9 mouse cellular contexts compared by ENCODE assay signal in genomic region chr13:96131050-96131449, GRCm38 (mm10). TPM values are rescaled to one million over a fixed set of nuclear protein-coding genes. Genes with fewer than 3 reads are reported as not detected.
DNase-seq lines count a peak whose midpoint lies in the region; ATAC-seq and TF ChIP-seq lines count a peak whose summit lies in the region.
"Had no signal": no experiment of that assay in that cellular context is flagged by ENCODE, and none has a peak within 500 bp of the region (broad histone marks: within the 10 kb centered on the region; RNA-seq: fewer than 3 reads in every experiment).

No protein-coding gene starts in this region.

- DNase-seq in lung, postnatal 10 days, result peak; percentile 12
- DNase-seq in lung, adult 2 months, result no peak
- DNase-seq in cerebellum, adult 9-11 months, result peak; percentile 24
- DNase-seq in forelimb bud, embryonic 11.5 days (ENCODE audit: low read depth, low spot score), result peak; percentile 50
- peak; percentile 59 for DNase-seq in left cerebral cortex, adult 11 months (ENCODE audit: low spot score)
- peak; percentile 10 for DNase-seq in yolk sac, embryonic 10.5 days (ENCODE audit: low spot score)
- DNase-seq in thymus, postnatal 25 days, result no peak

- H3K4me2 ChIP-seq in midbrain, embryonic 16.5 days (ENCODE audit: low read length), result peak overlapping the region; percentile 85

- H3K4me3 ChIP-seq in lung, adult 2 months (replicated peaks; ENCODE audit: extremely low read depth, low read depth, low read length), result no peak overlapping the region
- peak overlapping the region; percentile 51 for H3K4me3 ChIP-seq in midbrain, embryonic 16.5 days (ENCODE audit: low read depth, low read length)
- H3K4me3 ChIP-seq: erythroblast, embryonic 14.5 days had no signal

- peak overlapping the region; percentile 64 for H3K9ac ChIP-seq in midbrain, embryonic 16.5 days (ENCODE audit: low read depth, low read length)

- no peak for TF ChIP-seq CTCF in lung, adult 2 months (IDR thresholded peaks at IDR 0.05; ENCODE audit: insufficient read depth, low read length)

- H3K27ac ChIP-seq in midbrain, embryonic 16.5 days (ENCODE audit: low read length), result peak overlapping the region; percentile 56

- WGBS in lung, adult 2 months, result 1% methylated on average over 30 of the region's 30 CpGs
- under 1% methylated on average over 23 of the region's 30 CpGs for WGBS in midbrain, embryonic 16.5 days

- no peaks in the 10 kb centered on the region for H3K9me3 ChIP-seq in midbrain, embryonic 16.5 days (replicated peaks; ENCODE audit: control insufficient read depth, low read length, poor library complexity, severe bottlenecking)

- H3K4me1 ChIP-seq in lung, adult 2 months (ENCODE audit: control insufficient read depth, insufficient read depth, low read length), result no peaks in the 10 kb centered on the region
- H3K4me1 ChIP-seq in midbrain, embryonic 16.5 days (ENCODE audit: control insufficient read depth, insufficient read depth, low read length), result peaks cover 8% of the 10 kb centered on the region

- H3K27me3 ChIP-seq in midbrain, embryonic 16.5 days (ENCODE audit: control insufficient read depth, insufficient read depth, low read depth, low read length), result peaks cover 10% of the 10 kb centered on the region

- H3K36me3 ChIP-seq in midbrain, embryonic 16.5 days (ENCODE audit: control insufficient read depth, insufficient read depth, low read length), result no peaks in the 10 kb centered on the region

- peak; percentile 78 for ATAC-seq in midbrain, embryonic 16.5 days

- TF ChIP-seq POLR2A in lung, adult 2 months (IDR thresholded peaks at IDR 0.05; ENCODE audit: borderline replicate concordance, extremely low read depth, low read depth, low read length), result no peak

RNA-seq across cellular contexts. Expression of gene Sv2c, which starts 1.3 kb away (rescaled TPM):
- polyA plus RNA-seq in lung, adult 2 months (2012; rRNA removed), result 0.18 and 0.36 TPM in 2 replicates
- 9.2 and 10.4 TPM in 2 replicates for polyA plus RNA-seq in midbrain, embryonic 16.5 days (2015; fragmentation: Nextera tagmentation; extraction: Ambion mirVana)

RNA-seq across cellular contexts. Expression of gene Gm17190, which starts 49.2 kb away (rescaled TPM):
- polyA plus RNA-seq in lung, adult 2 months (2012; rRNA removed), result not detected in 2 replicates
- polyA plus RNA-seq in midbrain, embryonic 16.5 days (2015; fragmentation: Nextera tagmentation; extraction: Ambion mirVana), result 0.23 TPM in 1 of 2 replicates, not detected in the other
- polyA plus RNA-seq: erythroblast, embryonic 14.5 days had no signal

RNA-seq across cellular contexts. Expression of gene Gm20075, which starts 49.9 kb away (rescaled TPM):
- polyA plus RNA-seq in lung, adult 2 months (2012; rRNA removed), result 0.07 and 0.78 TPM in 2 replicates
- 19.9 and 21.2 TPM in 2 replicates for polyA plus RNA-seq in midbrain, embryonic 16.5 days (2015; fragmentation: Nextera tagmentation; extraction: Ambion mirVana)

Comparison
In these comparisons a context has a peak if more than half of its experiments do, and no peak if none do; other contexts are left out.
1. DNase-seq: peak in lung, postnatal 10 days (single experiment), cerebellum, adult 9-11 months (single experiment), forelimb bud, embryonic 11.5 days (single experiment), left cerebral cortex, adult 11 months (single experiment) and yolk sac, embryonic 10.5 days (single experiment); none in lung, adult 2 months (single experiment) and thymus, postnatal 25 days (single experiment).
2. RNA of gene Gm20075, which starts 49.9 kb away (polyA plus RNA-seq): 19.9 to 21.2 TPM in midbrain, embryonic 16.5 days; 0.07 to 0.78 TPM in lung, adult 2 months; every median in the first group is over 10 times any median in the second.